Mouse (Mus musculus) erythroblast, embryonic 14.5 days (primary cell): ENCODE results near the gene Aco2.

ENCODE experiments used
- GATA1 ChIP-seq: IDR thresholded peaks from 2 replicates; pipeline ENCODE4 v1.6.1; 2012; ENCODE audit warnings: low read length, inconsistent platforms, mixed read lengths
- TAL1 ChIP-seq: IDR thresholded peaks from 3 replicates; pipeline ENCODE4 v1.6.1; 2012; ENCODE audit warnings: low read length, inconsistent platforms, mixed read lengths

DNA sequence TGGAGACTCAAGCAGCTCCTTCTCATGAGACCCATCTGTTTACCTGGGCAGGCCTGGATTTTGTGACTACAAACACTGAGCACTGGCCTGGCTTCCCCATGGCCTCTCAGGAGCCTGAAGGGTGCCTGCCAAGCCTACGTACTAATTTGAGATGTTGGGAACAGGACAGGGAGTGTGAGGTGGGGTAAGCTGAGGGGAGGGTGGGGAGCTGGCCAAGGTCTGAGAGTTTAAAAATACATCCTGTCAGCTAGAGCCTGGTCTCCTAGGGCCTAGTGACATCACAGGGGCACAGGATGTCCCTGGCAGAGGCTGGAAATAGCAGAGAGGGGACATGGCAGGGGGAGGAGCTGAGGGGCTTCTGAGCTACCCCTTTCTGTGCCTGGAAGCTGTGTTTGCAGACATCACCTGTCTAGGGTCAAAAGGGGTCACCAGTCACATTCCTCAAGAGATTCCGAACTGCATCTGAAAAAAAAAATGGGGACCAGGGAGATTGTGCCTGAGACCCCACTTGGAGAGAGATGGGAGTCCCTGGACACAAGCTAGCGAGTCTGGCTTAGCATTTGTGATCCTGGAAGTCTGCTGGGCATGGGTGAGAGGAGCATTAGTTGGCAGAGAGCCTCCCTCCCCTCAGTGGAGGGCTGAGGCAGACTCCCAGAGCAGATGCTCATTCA lies 37.8 kb upstream of the Aco2 start:
- no peak for TF ChIP-seq GATA1
- TF ChIP-seq TAL1: no peak
